Comparison of ENCODE assay signal across 20 mouse cellular contexts in the genomic region with DNA sequence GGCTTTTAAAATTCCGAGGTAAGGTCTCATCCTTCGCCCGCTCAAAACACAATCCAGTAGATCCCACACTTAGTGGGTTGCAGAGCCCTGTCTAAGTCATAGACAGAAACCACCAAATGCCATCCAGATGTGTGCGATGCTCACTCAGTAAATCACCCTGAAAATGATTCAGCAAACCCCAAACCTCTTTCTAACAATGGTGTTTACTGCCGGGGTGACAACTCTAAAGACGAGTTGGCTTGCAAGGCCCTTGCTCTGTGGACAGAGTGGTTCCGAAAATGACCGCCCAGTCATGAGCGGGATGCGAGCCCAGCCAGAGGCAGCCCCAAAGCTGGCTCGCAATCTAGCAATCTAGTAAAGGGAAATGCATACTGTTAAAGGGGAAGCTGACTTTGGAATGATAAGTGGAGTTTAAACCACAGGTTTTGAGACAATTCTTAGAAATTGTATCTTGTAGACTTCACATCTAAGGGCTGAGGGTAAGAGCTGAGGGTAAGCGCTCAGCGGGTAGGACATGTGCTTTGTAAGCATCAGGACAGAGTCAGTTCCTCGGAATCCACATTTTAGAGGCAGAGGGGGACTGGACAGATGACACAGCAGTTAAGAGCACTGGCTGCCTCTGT. TPM values are rescaled to one million over a fixed set of nuclear protein-coding genes. Genes with fewer than 3 reads are reported as not detected.
DNase-seq lines count a peak whose midpoint lies in the region; ATAC-seq and TF ChIP-seq lines count a peak whose summit lies in the region.
"Had no signal": no experiment of that assay in that cellular context is flagged by ENCODE, and none has a peak within 500 bp of the region (broad histone marks: within the 10 kb centered on the region; RNA-seq: fewer than 3 reads in every experiment).

No protein-coding gene starts in this region.

- no peak for TF ChIP-seq EP300 in liver, embryonic 14.5 days (IDR thresholded peaks at IDR 0.05; ENCODE audit: low read depth)

- no peaks in the 10 kb centered on the region for H3K27me3 ChIP-seq in liver, embryonic 11.5 days (replicated peaks; ENCODE audit: control insufficient read depth, insufficient read depth, low read length)
- H3K27me3 ChIP-seq in liver, embryonic 14.5 days (ENCODE audit: control insufficient read depth, insufficient read depth, low read length), result no peaks in the 10 kb centered on the region
- H3K27me3 ChIP-seq in midbrain, embryonic 15.5 days (replicated peaks), result no peaks in the 10 kb centered on the region
- H3K27me3 ChIP-seq: embryonic facial prominence, embryonic 12.5 days; heart, embryonic 15.5 days; midbrain, embryonic 12.5 days had no signal

- WGBS in liver, embryonic 11.5 days, result 47% methylated on average over 14 of the region's 14 CpGs
- WGBS in liver, embryonic 14.5 days (ENCODE audit: insufficient replicate concordance), result 25% methylated on average over 14 of the region's 14 CpGs
- WGBS in midbrain, embryonic 15.5 days, result 90% methylated on average over 14 of the region's 14 CpGs

- ATAC-seq in liver, embryonic 11.5 days (replicated peaks; ENCODE audit: low FRiP score), result peak; percentile 46
- peak; percentile 61 for ATAC-seq in common myeloid progenitor, adult 5-6 weeks (replicated peaks; ENCODE audit: low read depth, poor library complexity, severe bottlenecking)
- ATAC-seq in liver, embryonic 14.5 days (ENCODE audit: insufficient read depth), result peak; percentile 38; the same call in 1 of the 2 replicates
- no peak for ATAC-seq in midbrain, embryonic 15.5 days (replicated peaks)

- no peaks in the 10 kb centered on the region for H3K36me3 ChIP-seq in liver, embryonic 11.5 days (ENCODE audit: control insufficient read depth, insufficient read depth, low read length)
- H3K36me3 ChIP-seq in liver, embryonic 14.5 days (replicated peaks; ENCODE audit: control insufficient read depth, insufficient read depth, low read depth), result no peaks in the 10 kb centered on the region
- peaks cover 12% of the 10 kb centered on the region; the same call in 1 of the 2 replicates for H3K36me3 ChIP-seq in midbrain, embryonic 15.5 days (replicated peaks)
- H3K36me3 ChIP-seq: embryonic facial prominence, embryonic 12.5 days; heart, embryonic 15.5 days had no signal

- H3K27ac ChIP-seq in liver, embryonic 11.5 days (ENCODE audit: low read depth, low read length), result no peak overlapping the region
- no peak overlapping the region for H3K27ac ChIP-seq in liver, embryonic 14.5 days
- no peak overlapping the region for H3K27ac ChIP-seq in midbrain, embryonic 15.5 days
- H3K27ac ChIP-seq: embryonic facial prominence, embryonic 12.5 days; heart, embryonic 15.5 days; hindbrain, embryonic 10.5 days; midbrain, embryonic 12.5 days had no signal

- TF ChIP-seq CTCF in liver, embryonic 14.5 days (IDR thresholded peaks at IDR 0.05; ENCODE audit: low read depth), result no peak

- H3K4me2 ChIP-seq in liver, embryonic 11.5 days, result peak overlapping the region; percentile 33; the same call in 1 of the 2 replicates
- no peak overlapping the region for H3K4me2 ChIP-seq in liver, embryonic 14.5 days (ENCODE audit: low read depth)
- H3K4me2 ChIP-seq in midbrain, embryonic 15.5 days, result no peak overlapping the region
- H3K4me2 ChIP-seq: embryonic facial prominence, embryonic 12.5 days; heart, embryonic 15.5 days; midbrain, embryonic 12.5 days had no signal

- DNase-seq in liver, embryonic 11.5 days (ENCODE audit: low spot score), result no peak
- DNase-seq in liver, result no peak
- DNase-seq in liver, embryonic 14.5 days (ENCODE audit: low read depth in 3 of 3, low spot score in 3 of 3), result no peak
- no peak for DNase-seq in kidney, adult 18-20 months
- no peak for DNase-seq in layer of hippocampus, postnatal 14 days (ENCODE audit: low spot score in 2 of 2)
- no peak for DNase-seq in kidney, adult 9 months
- DNase-seq: adrenal gland, adult 2 months; cerebellum, adult 11-12 months; cerebellum, postnatal 25 days; kidney, adult 8-10 months; kidney, postnatal 4 days; lung, postnatal 14 days; retina, postnatal 1 day; right cerebral cortex, postnatal 4 days had no signal

- no peak overlapping the region for H3K9ac ChIP-seq in liver, embryonic 11.5 days (ENCODE audit: low read depth, low read length)
- H3K9ac ChIP-seq in liver, embryonic 14.5 days (replicated peaks), result no peak overlapping the region
- H3K9ac ChIP-seq in midbrain, embryonic 15.5 days, result no peak overlapping the region
- H3K9ac ChIP-seq: embryonic facial prominence, embryonic 12.5 days; heart, embryonic 15.5 days; midbrain, embryonic 12.5 days had no signal

- H3K4me3 ChIP-seq in liver, embryonic 11.5 days (ENCODE audit: low read depth, low read length), result no peak overlapping the region
- no peak overlapping the region for H3K4me3 ChIP-seq in liver, embryonic 14.5 days (ENCODE audit: insufficient read depth in 1 of 2, low read depth in 2 of 2, low read length in 2 of 2)
- no peak overlapping the region for H3K4me3 ChIP-seq in midbrain, embryonic 15.5 days
- H3K4me3 ChIP-seq: embryonic facial prominence, embryonic 12.5 days; heart, embryonic 15.5 days; hindbrain, embryonic 10.5 days; midbrain, embryonic 12.5 days had no signal

- H3K4me1 ChIP-seq in liver, embryonic 11.5 days (replicated peaks; ENCODE audit: control insufficient read depth, insufficient read depth, low read length), result peaks cover 23% of the 10 kb centered on the region
- peaks cover 0 to 21% of the 10 kb centered on the region in 2 experiments; a peak in 2 of 4 replicates for H3K4me1 ChIP-seq in liver, embryonic 14.5 days (replicated peaks; ENCODE audit: control insufficient read depth in 2 of 2, insufficient read depth in 2 of 2, low read length in 1 of 2)
- no peaks in the 10 kb centered on the region for H3K4me1 ChIP-seq in midbrain, embryonic 15.5 days
- H3K4me1 ChIP-seq: midbrain, embryonic 12.5 days had no signal

- H3K9me3 ChIP-seq in liver, embryonic 11.5 days (ENCODE audit: control insufficient read depth, low read length), result no peaks in the 10 kb centered on the region
- no peaks in the 10 kb centered on the region for H3K9me3 ChIP-seq in liver, embryonic 14.5 days (ENCODE audit: control insufficient read depth, low read length)
- H3K9me3 ChIP-seq in midbrain, embryonic 15.5 days, result no peaks in the 10 kb centered on the region
- H3K9me3 ChIP-seq: embryonic facial prominence, embryonic 12.5 days; heart, embryonic 15.5 days; hindbrain, embryonic 10.5 days; midbrain, embryonic 12.5 days had no signal

RNA-seq across cellular contexts. Expression of a gene that starts 40.3 kb away (rescaled TPM):
- polyA plus RNA-seq in liver, embryonic 11.5 days (2014; fragmentation: Nextera tagmentation; extraction: Ambion mirVana), result 12.6 and 12.9 TPM in 2 replicates
- total RNA-seq in common myeloid progenitor, adult 5-6 weeks (2017), result 37.2 and 44.6 TPM in 2 replicates
- 3.9 and 4.0 TPM in 2 replicates for polyA plus RNA-seq in liver, embryonic 14.5 days (2012; rRNA removed)
- polyA plus RNA-seq in liver, embryonic 14.5 days (2014; fragmentation: Nextera tagmentation; extraction: Ambion mirVana), result 4.3 and 5.7 TPM in 2 replicates
- total RNA-seq in layer of hippocampus, postnatal 14 days (2021), result 10 to 100 TPM; 25.2 to 27.7 TPM
- polyA plus RNA-seq in midbrain, embryonic 15.5 days (2015; fragmentation: Nextera tagmentation; extraction: Ambion mirVana), result 14.0 and 15.5 TPM in 2 replicates
